Mouse (Mus musculus): Measurements from ENCODE around the gene Fam69b.

DNA sequence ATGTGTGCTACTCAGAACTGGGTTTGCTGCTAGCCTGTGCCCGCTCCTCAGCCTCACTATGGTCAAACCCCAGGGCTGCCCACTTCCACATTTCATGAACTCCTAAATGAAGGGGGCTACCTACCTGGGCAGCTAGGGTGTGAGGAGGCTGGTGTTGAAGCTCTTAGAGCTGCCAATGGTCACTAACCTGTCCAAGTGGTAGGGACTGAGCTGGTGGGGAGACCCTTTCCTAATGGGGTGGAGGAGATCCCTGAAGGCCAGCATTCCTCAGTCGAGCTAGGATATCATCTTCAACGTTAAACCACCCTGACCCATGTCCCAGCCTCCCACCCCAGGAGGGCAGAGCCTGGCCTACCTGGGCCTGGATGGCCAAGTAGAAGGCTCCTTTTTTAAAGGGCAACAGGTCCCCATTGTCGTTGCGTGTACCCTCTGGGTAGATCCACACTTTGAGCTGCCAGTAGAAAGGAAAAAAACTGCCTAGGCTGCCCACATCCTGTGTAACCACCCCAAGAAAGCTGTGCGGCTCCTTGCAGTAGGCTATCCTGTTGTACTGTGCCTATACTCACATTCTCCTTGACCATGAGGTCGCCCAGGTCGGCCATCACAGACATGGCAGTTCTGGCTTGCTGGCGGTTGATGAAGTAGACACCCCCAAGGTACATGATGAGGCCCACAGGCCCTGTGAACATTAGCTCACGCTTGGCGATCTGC is 32.4 kb upstream of the Fam69b start:
- TF ChIP-seq HCFC1 (IDR thresholded peaks at IDR 0.05; ENCODE audit: borderline replicate concordance, insufficient read depth, low read length) (no peak), ZC3H11A (IDR thresholded peaks at IDR 0.05; ENCODE audit: borderline replicate concordance, low read depth, low read length) (no peak)
